Mouse (Mus musculus) hindlimb bud, embryonic 11.5 days (tissue): Measurements from ENCODE around the gene Nckipsd.

Experiments used
- DNase-seq: peaks from one replicate; pipeline ENCODE4 v3.0.0-alpha.2; 2012; ENCODE audit warnings: low read depth, low spot score; ENCODE audit errors: extremely low spot score

Nckipsd gene

DNA sequence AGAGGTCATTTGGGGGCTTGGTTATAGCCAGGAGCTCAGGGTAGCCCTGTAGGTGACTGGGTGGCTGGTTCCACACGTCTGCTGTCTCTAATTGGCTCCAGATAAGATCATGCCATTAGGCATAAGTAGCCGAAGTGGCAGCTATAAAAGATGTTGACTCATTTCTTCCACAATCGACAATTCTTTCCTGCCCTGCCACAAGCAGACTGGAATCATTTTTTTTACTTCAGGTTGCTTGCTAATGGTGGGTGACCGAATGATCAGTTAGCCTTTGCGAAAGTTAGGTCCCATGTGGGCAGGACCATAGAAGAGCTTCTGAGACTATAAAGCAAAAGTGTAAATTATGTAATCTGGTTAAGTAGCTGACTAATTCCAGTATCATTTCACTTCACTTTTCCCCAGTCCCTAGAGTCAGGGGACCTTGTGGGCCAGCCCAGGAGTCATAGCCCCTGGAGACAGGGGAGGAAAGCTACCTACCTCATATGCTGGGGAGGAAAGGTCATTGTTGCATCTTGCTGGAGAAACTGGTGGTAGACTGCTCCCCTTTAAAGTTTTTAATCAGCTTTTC, 9.6 kb upstream of the Nckipsd start:
- no peak for DNase-seq

DNA sequence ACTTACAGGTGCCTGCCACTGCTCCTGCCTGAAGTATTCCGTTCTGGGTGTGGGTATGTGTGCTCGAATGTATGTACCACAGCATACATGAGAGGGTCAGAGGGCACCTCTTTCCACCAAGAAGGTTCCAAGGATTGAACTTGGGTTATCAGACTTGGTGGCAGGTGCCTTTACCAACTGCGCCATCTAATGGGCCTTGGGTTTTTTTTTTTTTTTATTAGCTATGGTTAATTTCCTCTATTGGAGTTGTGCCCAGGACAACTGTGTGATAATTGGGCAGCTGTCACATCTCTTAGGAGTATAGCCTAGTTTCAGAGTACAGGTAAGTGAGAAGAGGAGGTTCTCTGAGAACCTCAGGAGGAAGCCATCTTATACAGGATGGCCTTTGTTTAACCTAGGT, 8.6 kb upstream of the Nckipsd start:
- no peak for DNase-seq

DNA sequence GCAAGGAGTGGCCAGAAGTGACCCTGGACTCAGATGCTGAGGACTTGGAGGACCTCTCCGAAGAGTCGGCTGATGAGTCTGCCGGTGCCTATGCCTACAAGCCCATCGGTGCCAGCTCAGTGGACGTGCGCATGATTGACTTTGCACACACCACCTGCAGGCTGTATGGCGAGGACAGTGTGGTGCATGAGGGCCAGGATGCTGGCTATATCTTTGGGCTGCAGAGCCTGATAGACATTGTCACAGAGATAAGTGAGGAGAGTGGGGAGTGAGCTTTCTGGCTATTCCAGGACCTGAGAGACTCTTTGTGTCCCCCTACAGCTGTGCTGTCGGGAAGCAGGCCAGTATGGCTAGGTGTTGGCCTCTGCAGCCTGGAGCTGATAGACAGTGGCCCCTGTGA, 2.4 kb upstream of the Nckipsd start:
- DNase-seq = no peak

DNA sequence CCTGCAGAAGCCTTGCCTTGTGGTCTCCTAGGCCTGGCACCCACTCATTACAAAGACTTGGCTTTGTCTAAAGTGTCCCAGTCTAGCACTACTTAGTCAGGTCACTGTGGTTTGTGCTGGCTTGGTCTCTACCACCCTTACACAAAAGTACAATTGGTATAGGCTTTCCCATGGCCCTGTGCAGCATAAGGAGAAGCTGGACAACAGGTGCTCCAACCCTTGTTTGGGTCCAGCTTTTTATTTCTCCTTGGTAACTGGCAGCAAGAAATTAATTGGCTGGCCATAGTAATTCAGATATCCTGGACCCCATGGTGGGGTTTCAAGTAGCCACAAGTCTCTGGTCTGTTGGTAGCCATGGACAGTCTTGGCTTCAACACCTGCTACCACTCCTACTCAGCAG, 1.8 kb upstream of the Nckipsd start:
- DNase-seq = no peak

DNA sequence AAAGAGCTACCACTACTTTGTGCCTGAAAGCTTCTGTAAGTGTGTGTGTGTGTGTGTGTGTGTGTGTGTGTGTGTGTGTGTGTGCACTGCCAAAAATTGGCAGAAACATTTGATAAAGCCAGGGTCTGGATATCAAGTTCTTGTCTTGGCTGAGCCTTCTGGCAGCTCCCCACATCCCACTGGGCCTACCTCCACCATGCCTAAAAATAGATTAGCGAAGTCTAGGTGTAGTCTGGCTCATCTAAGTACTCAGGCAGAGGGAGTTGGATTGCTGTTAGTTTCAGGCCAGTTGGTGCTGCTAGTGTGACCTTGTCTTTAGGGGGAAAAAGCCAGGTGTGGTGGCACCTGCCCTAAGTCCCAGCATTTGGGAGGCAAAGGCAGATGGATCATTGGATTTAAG, 1.3 kb upstream of the Nckipsd start:
- DNase-seq = no peak

DNA sequence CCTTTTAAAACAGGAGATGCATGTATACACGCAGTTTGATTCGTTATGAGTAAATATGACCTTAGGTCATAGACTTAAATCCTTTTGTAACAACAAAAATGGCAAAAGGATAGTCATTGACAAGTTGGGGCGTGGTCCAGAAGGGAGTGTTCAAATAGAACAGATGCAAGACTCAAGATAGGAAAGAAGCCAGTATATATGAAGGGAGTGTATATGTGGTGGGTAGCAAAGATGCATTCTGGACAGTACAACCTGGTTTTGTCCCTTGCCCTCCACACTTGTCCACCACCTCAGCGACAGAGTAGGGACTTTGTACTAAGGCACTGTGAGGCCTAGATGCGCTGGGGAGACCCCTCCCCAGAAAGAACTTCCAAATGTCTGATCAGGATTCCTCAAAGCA, 494 bp upstream of the Nckipsd start:
- no peak for DNase-seq

DNA sequence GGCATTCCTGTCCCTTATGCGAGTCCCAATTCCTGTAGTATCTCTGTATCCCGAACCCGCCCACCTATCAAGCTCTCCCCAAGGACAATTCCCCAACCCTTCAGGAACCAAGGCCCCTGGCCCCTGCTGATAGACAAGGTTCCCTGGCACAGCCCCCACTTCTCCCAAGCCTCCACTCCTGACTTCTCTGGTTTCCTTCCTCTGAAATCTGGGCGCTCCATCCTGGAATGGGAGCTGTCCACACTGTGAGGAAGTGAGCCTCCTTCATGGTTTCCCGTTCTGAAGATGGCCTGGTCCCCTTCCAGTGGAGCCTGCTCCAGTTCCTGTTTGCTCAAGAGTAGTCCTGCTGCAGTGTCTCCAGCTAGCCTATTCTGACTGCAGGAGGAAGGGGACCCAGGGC, 1.0 kb downstream of the Nckipsd start:
- DNase-seq = no peak

DNA sequence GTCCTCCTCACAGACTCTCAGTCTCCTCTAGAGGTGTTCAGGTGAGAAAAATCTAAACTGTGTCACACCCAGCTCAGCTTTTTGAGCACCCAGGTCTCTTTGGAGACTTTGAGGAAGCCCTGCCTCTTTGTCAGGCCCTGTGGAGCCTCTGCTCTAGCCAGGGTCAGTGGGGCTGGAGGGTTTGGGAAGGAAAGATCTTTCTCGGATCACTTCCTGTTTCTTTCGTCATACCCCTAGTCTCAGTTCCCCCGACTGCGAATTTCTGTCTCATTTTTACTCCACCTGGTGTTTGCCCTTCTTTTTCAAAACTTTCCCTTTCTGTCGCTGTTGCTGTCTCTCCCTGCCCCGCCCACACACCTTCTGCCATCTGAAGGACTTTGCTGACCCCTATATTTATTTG, 1.6 kb downstream of the Nckipsd start:
- DNase-seq = no peak

DNA sequence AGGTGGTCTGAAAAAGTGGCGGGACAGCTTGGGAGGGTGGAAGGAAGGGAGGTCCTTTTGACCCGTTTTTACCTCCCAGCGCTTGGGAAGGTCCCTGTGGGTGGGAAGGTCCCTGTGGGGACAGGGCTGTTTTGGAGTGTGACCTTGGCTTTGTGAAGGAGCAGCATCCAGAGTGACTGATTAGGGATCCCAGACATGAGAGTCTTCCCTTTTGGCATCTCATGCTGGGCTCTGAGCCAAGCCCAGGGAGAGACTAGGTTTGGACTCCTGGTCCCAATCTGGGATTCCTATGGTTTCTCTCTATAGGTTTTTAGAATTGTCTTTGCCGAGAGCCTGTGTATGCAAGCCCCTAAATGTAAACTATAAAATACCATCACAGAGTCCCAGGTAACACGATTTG, 2.3 kb downstream of the Nckipsd start:
- DNase-seq = no peak

DNA sequence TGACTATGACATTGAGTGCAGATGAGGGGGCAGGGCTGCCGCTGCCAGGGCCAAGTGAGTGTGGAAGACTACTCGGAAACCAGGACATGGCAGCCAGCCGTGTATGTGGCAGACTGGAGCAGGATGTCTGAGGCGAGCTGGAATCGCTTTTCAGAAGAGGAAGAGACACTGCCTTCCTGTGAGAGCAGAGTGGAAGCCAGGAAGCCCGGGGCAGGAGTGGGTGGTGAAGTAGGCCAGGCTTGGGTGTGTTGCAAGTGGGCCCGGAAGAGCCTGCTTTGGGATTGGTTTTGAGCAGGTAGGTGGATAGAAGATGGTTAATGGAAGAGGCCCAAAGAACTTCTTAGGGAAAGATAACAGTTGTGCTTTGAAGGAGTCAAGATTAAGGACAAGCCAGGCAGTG, 7.4 kb downstream of the Nckipsd start:
- DNase-seq = no peak

DNA sequence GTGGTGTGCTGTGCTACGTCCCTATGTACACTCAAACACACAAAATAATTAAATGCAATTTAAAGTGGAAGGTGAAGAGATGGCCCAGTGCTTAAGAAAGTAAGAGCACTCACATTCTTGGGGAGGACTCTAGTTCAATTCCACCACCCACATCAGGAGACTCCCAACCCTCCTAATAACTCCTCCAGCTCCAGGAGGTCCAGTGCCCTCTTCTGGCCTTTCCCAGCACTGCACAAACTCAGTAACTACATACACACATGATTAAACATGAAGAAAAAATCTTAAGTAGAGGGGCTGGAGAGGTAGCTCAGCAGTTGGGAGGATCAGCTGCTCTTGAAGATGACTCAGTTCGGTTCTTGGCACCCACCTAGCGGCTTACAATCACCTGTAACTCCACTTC, 11.3 kb downstream of the Nckipsd start:
- no peak for DNase-seq

DNA sequence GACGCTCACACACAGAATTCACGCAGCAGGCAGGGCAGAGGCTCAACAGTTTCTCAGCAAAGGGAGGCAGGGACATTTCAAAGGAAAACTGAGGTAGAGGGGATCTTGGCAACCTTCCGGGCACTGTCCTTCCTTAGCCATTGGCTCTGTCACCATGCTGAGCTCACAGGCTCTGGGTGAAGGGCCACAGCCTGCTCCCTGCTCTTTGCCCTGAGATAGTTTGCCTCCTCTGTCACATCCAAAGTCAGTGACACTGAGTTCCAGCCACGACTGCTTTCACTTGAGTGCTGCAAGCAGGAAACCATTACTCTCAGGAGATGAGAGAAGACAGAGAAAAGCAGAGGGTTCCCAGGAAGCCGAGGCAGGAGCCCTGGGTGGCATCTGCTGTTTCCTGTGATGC, 11.9 kb downstream of the Nckipsd start:
- no peak for DNase-seq

DNA sequence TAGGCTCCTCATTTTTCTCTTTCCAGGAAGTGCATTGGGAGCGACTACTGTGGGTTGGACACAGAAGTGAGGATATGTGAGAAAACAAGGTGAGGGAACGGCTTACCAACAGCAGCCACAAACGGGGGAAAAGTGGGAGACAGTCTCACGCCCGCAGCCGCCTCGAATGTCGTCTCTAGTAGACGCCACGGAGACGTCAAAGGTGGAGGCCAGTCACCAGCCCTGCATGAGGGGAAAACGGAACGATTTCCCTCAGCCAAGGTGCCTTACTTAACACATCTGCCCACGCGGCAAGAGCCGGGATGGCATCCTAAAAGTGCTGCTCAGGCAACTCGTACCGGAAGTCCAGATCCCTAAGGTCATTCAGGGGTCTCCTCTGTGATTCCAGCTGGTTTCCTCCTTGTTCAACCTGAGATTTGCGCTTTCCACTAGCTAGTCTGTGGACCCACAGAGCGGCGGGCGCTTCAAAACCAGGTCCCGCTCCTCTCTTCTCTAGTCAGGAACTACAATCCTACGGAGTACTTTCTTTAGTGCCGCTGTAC, 16.0 kb downstream of the Nckipsd start:
- DNase-seq = no peak

DNA sequence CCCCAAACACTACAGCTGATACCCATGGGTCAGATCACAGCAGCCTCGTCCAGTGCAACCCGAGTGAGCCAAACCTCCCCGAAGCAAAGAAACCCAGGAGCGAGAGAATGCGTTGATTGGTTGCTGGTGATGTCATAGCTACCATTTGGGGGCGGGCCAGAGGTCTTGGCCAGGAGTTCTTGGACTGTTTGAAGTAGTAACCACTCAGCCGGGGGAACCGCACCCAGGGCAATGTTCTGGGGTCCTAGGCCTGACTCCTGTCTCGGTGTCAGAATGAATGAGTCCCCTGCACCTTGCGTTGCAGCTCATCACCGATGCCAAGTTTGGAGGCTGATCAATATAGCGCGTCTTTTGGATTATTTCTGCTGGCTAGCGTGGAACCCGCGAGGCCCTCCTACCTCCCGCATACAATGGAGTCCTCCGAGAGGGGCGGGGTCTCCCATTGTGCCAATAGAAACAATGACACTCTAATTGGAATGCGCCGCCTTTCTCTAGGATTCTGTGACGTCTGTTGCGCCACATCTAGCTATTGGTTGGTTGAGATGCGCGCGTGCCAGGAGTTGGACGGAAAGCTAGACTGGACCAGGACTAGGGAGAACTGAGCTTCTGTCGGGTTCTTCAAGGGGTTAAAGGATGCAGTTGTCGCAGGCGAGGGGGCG, 16.7 kb downstream of the Nckipsd start:
- no peak for DNase-seq

DNA sequence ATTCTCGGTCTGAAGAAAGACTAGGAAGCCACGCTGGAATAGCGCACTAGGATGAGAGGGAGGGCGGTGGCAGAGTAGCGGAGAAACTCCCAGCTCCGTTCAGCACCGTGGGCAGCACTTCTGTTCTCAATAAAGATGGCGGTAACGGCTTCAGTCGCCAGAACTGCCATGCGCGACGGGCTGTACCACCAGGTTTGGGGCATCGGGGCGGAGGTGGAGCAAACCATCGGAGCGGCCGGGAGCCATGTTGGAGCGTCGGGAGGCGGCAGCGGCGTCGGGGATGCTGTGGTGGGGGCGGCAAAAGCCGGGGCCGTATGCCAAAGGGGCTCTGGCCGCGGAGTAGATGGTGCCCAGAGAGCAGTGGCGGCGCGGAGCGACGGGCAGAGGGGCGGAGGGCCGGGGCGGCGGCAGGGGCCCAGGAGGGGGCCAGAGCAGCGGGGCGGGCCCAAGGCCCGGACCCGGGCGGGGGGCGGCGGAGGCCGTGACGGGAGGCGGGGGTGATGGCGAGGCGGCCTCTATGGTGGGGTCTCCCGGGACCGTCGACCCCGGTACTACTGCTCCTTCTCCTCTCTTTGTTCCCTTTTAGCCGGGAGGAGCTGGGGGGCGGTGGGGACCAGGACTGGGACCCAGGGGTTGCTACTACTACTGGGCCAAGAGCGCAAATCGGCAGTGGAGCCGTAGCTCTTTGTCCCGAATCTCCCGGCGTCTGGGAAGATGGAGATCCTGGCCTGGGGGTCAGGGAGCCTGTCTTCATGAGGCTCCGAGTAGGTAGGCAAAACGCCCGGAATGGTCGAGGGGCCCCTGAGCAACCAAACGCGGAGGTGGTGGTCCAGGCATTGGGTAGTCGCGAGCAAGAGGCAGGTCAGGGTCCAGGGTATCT, 17.9 kb downstream of the Nckipsd start, which contains the start of gene Celsr3:
Gene Celsr3 (plus strand): TSS at position 501 of the 880 bp plus-strand sequence.
- DNase-seq = peak; percentile 46

DNA sequence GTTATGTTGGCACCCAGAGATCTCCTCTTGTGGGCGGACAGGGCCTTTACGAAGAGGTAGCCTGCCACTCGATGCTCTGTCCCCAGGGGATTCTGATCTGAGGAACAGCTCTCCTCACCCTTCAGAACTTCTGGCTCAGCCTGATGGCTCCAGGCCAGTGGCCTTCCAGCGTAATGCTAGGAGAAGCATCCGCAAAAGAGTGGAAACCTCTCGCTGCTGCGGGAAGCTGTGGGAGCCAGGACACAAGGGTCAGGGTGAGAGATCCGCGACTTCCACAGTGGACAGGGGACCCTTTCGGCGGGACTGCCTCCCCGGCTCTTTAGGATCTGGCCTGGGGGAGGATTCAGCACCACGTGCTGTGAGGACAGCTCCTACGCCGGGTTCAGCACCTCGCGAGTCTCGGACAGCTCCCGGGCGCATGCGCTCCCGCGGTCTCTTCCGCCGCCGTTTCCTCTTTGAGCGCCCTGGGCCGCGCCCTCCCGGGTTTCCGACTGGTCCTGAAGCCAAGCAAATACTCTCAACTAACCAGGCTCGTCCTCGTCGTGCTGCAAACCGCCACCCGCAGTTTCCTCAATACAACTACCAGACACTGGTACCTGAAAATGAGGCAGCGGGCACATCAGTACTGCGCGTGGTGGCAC, 18.7 kb downstream of the Nckipsd start:
- peak; percentile 31 for DNase-seq

DNA sequence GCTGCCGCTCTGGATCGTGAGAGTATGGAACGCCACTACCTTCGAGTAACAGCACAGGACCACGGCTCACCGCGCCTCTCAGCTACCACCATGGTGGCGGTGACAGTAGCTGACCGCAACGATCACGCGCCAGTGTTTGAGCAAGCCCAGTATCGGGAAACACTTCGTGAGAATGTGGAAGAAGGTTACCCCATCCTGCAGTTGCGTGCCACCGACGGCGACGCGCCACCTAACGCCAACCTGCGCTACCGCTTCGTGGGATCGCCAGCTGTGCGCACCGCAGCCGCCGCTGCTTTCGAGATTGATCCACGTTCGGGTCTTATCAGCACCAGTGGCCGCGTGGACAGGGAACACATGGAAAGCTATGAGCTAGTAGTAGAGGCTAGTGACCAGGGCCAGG, 19.3 kb downstream of the Nckipsd start:
- DNase-seq = no peak

DNA sequence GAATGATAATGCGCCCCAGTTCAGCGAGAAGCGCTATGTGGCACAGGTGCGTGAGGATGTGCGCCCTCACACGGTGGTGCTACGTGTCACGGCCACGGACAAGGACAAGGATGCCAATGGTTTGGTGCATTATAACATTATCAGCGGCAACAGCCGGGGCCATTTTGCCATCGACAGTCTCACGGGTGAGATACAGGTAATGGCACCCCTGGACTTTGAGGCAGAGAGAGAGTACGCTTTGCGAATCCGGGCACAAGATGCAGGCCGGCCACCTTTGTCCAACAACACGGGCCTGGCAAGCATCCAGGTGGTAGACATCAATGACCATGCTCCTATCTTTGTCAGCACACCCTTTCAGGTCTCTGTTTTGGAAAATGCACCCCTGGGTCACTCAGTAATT, 19.7 kb downstream of the Nckipsd start:
- DNase-seq = no peak

DNA sequence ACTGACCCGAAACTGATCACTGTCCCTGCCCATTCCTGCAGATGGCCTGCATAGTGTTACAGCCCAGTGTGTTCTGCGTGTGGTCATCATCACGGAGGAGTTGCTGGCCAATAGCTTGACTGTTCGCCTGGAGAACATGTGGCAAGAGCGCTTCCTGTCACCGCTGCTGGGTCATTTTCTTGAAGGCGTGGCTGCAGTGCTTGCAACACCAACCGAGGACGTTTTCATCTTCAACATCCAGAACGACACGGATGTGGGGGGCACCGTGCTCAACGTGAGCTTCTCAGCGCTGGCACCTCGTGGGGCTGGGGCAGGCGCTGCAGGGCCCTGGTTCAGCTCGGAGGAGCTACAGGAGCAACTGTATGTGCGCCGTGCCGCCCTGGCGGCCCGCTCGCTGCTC, 23.5 kb downstream of the Nckipsd start:
- no peak for DNase-seq

DNA sequence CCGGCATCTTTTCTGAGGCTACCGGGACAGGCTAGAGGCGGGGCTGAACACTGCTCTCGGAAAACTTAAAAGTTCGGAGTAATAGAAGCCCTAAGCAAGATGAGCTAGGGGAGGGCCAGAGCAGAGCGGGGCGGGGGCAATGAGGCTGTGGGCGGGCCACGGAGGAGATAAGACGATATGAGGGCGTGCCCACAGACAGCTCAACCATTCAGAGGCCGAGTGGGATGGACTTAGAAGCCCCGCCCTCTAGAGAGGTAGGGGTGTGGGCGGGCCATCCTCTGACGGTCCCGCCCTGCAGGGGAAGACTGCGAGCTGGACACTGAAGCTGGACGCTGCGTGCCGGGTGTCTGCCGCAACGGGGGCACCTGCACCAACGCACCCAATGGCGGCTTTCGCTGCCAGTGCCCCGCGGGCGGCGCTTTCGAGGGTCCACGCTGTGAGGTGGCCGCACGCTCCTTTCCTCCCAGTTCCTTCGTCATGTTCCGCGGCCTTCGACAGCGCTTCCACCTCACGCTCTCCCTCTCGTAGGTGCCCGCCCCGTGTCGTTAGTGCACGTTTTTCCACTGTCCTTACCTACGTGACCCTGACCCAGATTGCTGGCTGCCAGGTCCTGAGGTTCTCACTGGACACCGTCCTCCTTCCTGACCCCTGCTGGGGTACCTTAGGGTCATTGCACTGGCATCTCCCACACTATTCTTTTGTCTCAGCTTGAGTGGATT, 24.4 kb downstream of the Nckipsd start:
- DNase-seq = no peak

DNA sequence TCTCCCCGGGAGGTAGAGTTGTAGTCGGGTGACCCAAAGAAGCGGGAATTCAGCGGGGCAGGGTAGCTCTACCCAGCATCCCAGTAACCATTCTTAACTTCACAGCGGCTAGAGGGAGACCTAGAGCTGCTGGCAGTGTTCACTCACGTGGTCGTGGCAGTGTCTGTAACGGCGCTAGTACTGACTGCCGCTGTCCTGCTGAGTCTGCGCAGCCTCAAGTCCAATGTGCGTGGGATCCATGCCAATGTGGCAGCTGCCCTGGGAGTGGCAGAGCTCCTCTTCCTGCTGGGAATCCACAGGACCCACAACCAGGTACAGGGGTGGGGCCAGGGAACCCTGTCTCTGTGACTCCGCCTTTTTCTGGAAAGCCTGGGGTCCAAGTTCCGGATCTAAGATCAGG, 34.8 kb downstream of the Nckipsd start:
- no peak for DNase-seq
